Mouse (Mus musculus) midbrain, embryonic 11.5 days (tissue): ENCODE data around the gene Nup210l. TPM values are rescaled to one million over a fixed set of nuclear protein-coding genes. Genes with fewer than 3 reads are reported as not detected.

ENCODE experiments used
- ATAC-seq: fragments of 200-750 bp; cut with Nextera tagmentation; 2 replicates; pipeline ENCODE4 v1.8.0; 2017; ENCODE audit warnings: moderate TSS enrichment, moderate library complexity; ENCODE audit not compliant: low FRiP score
- DNase-seq: peaks from one replicate; pipeline ENCODE4 v3.0.0; 2015; ENCODE audit warnings: low spot score; ENCODE audit errors: missing footprints
- H3K27ac ChIP-seq: fragments of 300-500 bp; sonication (generic); 2 replicates; pipeline ENCODE4 v1.5.1; 2014; ENCODE audit warnings: low read depth, low read length
- H3K27me3 ChIP-seq: fragments of 300-500 bp; sonication (generic); 2 replicates; pipeline ENCODE4 v1.6.1; 2014; ENCODE audit warnings: mild to moderate bottlenecking, low read length, moderate library complexity, mixed read lengths; ENCODE audit not compliant: control insufficient read depth, insufficient read depth
- H3K36me3 ChIP-seq: fragments of 300-500 bp; sonication (generic); 2 replicates; pipeline ENCODE4 v1.6.1; 2014; ENCODE audit warnings: mild to moderate bottlenecking, low read length, moderate library complexity, mixed read lengths; ENCODE audit not compliant: control insufficient read depth, insufficient read depth
- H3K4me1 ChIP-seq: fragments of 300-500 bp; sonication (generic); 2 replicates; pipeline ENCODE4 v1.6.1; 2014; ENCODE audit warnings: low read length; ENCODE audit not compliant: control insufficient read depth, insufficient read depth
- H3K4me2 ChIP-seq: fragments of 300-500 bp; sonication (generic); 2 replicates; pipeline ENCODE4 v1.6.1; 2014; ENCODE audit warnings: mild to moderate bottlenecking, moderate library complexity
- H3K4me3 ChIP-seq: fragments of 300-500 bp; sonication (generic); 2 replicates; pipeline ENCODE4 v1.5.1; 2014; ENCODE audit warnings: low read depth, low read length
- H3K9ac ChIP-seq: fragments of 300-500 bp; sonication (generic); 2 replicates; pipeline ENCODE4 v1.6.1; 2014; ENCODE audit warnings: low read length
- H3K9me3 ChIP-seq: fragments of 300-500 bp; sonication (generic); 2 replicates; pipeline ENCODE4 v1.6.1; 2016; ENCODE audit warnings: low read length; ENCODE audit not compliant: control insufficient read depth
- WGBS: fragments of 180-500 bp; shearing (Covaris S2); extraction: QIAGEN DNeasy Blood & Tissue Kit; methylation state at CpG from one replicate; pipeline ENCODE4 v1.1.7; 2014; 5-methylcytosine and 5-hydroxymethylcytosine counted together
- polyA plus RNA-seq: library from polyadenylated mRNA; unstranded; fragments of >200 nt; fragmentation: Nextera tagmentation; extraction: Ambion mirVana; gene quantifications from 2 replicates; pipeline ENCODE4 v1.2.1, GENCODE M21; 2014

The Nup210l gene
- polyA plus RNA-seq, 1 experiment from 2014 or later, result 0.60 TPM

- Histone ChIP-seq H3K36me3 (no peaks in the 10 kb centered on the region), H3K9ac (no peak overlapping the region), H3K4me3 (no peak overlapping the region), H3K9me3 (no peaks in the 10 kb centered on the region), H3K27ac (no peak overlapping the region), H3K27me3 (no peaks in the 10 kb centered on the region), H3K4me1 (no peaks in the 10 kb centered on the region), H3K4me2 (no peak overlapping the region)
- no peak for ATAC-seq
- DNase-seq, result no peak
- 70% methylated on average over 3 of the region's 3 CpGs for WGBS
These were observed 30.6 kb downstream of the Nup210l start for GRCm38 (mm10) chr3:90134483-90134882.

DNA sequence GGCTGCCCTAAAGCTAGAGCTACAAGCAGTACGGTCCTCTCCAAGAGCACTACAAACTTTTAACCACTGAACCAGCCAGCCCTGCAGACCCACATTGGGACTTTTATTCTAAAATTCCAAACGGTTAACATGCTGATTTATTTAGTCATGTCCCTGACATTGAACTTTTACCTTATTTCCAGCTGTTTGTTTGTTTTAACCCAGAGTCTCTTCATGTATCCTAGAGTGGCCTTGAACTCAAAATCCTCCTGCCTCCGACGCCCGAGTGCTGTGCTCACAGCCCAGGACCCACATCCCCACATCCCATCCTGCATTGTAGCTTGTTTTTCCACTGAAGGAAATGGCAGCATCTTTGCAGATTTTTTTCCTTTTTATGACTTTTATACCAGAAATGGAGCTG, 31.1 kb downstream of the Nup210l start:
- DNase-seq (no peak), ATAC-seq (no peak)
- H3K27ac ChIP-seq, result no peak overlapping the region
- no peaks in the 10 kb centered on the region for H3K27me3 ChIP-seq
- H3K36me3 ChIP-seq, result no peaks in the 10 kb centered on the region
- no peak overlapping the region for H3K9ac ChIP-seq
- WGBS, result 83% methylated on average over 5 of the region's 5 CpGs
- no peaks in the 10 kb centered on the region for H3K9me3 ChIP-seq
- no peak overlapping the region for H3K4me3 ChIP-seq
- H3K4me2 ChIP-seq, result no peak overlapping the region
- H3K4me1 ChIP-seq, result no peaks in the 10 kb centered on the region

DNA sequence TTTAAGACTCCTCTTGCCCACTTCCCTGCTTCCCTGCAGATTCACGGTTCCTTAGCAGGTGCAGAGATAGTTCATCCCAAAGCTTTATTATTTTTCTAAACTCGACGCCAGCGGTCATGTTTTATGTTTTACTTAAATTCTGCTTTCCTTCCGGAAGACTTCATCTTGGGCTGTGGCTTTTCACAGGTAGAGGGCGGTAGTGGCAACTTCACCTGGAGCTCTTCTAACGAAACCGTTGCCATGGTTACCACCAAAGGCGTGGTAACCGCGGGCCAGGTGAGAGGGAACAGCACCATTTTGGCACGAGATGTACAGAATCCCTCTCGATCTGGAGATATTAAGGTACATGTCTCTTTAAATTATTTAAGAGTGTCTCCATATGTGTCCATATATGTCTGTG, 32.7 kb downstream of the Nup210l start:
- no peak overlapping the region for H3K4me3 ChIP-seq
- no peaks in the 10 kb centered on the region for H3K9me3 ChIP-seq
- DNase-seq (no peak), ATAC-seq (no peak)
- no peaks in the 10 kb centered on the region for H3K27me3 ChIP-seq
- no peak overlapping the region for H3K4me2 ChIP-seq
- H3K9ac ChIP-seq, result no peak overlapping the region
- H3K27ac ChIP-seq, result no peak overlapping the region
- 38% methylated on average over 13 of the region's 13 CpGs for whole genome bisulfite sequencing
- H3K4me1 ChIP-seq, result no peaks in the 10 kb centered on the region
- H3K36me3 ChIP-seq, result no peaks in the 10 kb centered on the region

- Histone ChIP-seq H3K4me2 (no peak overlapping the region), H3K9ac (no peak overlapping the region), H3K27ac (no peak overlapping the region), H3K27me3 (no peaks in the 10 kb centered on the region), H3K36me3 (no peaks in the 10 kb centered on the region), H3K4me3 (no peak overlapping the region), H3K4me1 (no peaks in the 10 kb centered on the region), H3K9me3 (no peaks in the 10 kb centered on the region)
- DNase-seq (peak; percentile 80), ATAC-seq (no peak)
- WGBS, result 60% methylated on average over 1 of the region's 1 CpGs
These were observed 33.7 kb downstream of the Nup210l start for GRCm38 (mm10) chr3:90137606-90138005.

DNA sequence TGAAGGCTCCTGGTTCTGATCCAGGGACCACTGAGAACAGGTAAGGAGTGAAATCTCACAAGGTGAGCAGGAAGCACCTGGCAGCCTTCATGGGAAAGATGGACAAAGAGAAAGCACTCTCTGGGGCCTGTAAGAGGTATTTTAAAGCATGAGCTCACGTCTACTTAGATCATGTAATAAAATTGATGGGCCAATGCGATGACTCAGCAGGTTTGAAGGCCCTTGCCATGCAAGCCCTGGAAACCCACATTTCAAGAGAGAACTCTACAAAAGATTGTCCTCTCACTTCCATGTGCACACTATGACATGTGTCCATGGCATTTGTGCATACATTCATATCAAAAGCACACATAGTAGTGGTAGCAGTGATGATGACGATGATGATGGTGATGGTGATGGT, 36.0 kb downstream of the Nup210l start:
- H3K27me3 ChIP-seq, result no peaks in the 10 kb centered on the region
- no peak overlapping the region for H3K4me3 ChIP-seq
- ATAC-seq, result no peak
- no peak overlapping the region for H3K9ac ChIP-seq
- DNase-seq, result no peak
- no peak overlapping the region for H3K4me2 ChIP-seq
- H3K36me3 ChIP-seq, result no peaks in the 10 kb centered on the region
- 94% methylated on average over 3 of the region's 3 CpGs for WGBS
- H3K4me1 ChIP-seq, result no peaks in the 10 kb centered on the region
- H3K27ac ChIP-seq, result no peak overlapping the region
- no peaks in the 10 kb centered on the region for H3K9me3 ChIP-seq

GRCm38 (mm10) chr3:90145461-90145860, 41.5 kb downstream of the Nup210l start:
- H3K4me2 ChIP-seq, result no peak overlapping the region
- 80% methylated on average over 3 of the region's 3 CpGs for WGBS
- DNase-seq (no peak), ATAC-seq (no peak)
- no peak overlapping the region for H3K27ac ChIP-seq
- no peaks in the 10 kb centered on the region for H3K27me3 ChIP-seq
- H3K4me3 ChIP-seq, result no peak overlapping the region
- no peaks in the 10 kb centered on the region for H3K4me1 ChIP-seq
- H3K9me3 ChIP-seq, result no peaks in the 10 kb centered on the region
- H3K36me3 ChIP-seq, result no peaks in the 10 kb centered on the region
- no peak overlapping the region for H3K9ac ChIP-seq

GRCm38 (mm10) chr3:90146651-90147050, 42.7 kb downstream of the Nup210l start:
- Histone ChIP-seq H3K27ac (no peak overlapping the region), H3K36me3 (no peaks in the 10 kb centered on the region), H3K9ac (no peak overlapping the region), H3K4me2 (no peak overlapping the region), H3K4me3 (no peak overlapping the region), H3K9me3 (no peaks in the 10 kb centered on the region), H3K27me3 (no peaks in the 10 kb centered on the region), H3K4me1 (no peaks in the 10 kb centered on the region)
- ATAC-seq, result no peak
- DNase-seq, result peak; percentile 23
- WGBS, result 96% methylated on average over 1 of the region's 1 CpGs

DNA sequence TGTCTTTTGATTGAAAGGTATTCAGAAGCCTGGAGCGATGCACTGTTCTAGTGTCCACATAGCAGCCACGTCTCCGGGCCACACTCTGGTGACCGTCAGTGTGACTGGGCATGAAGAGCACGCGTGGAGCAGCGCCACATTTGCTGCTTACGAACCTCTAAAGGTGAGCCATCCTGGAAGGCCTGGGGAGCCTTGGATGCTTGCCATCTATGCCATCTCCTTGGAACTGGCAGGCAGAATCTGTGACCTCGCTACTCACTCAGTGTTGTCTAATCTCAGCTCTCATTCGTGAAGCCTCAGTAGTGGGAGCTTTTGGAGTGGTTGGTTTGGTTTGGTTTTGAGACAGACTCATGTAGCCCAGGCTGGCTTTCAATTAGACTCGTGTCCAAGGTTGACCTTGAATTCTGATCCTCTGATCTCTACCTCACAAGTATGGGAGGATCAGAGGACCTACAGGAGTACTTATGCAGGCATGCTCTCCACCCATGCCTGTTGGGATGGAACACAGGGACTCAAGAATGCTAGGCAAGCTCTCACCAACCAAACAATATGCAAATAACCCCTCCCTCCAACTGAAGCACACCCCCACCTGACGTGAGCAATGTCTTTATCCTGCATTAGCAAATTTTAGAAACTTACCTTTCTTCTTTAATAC, 47.3 kb downstream of the Nup210l start:
- WGBS, result 89% methylated on average over 12 of the region's 12 CpGs
- H3K4me3 ChIP-seq, result no peak overlapping the region
- H3K27ac ChIP-seq, result no peak overlapping the region
- DNase-seq (no peak), ATAC-seq (no peak)
- no peak overlapping the region for H3K9ac ChIP-seq
- H3K36me3 ChIP-seq, result no peaks in the 10 kb centered on the region
- no peaks in the 10 kb centered on the region for H3K27me3 ChIP-seq
- no peaks in the 10 kb centered on the region for H3K9me3 ChIP-seq
- no peak overlapping the region for H3K4me2 ChIP-seq
- H3K4me1 ChIP-seq, result no peaks in the 10 kb centered on the region

- Histone ChIP-seq H3K9me3 (no peaks in the 10 kb centered on the region), H3K4me1 (no peaks in the 10 kb centered on the region), H3K27ac (no peak overlapping the region), H3K9ac (no peak overlapping the region), H3K4me2 (no peak overlapping the region), H3K4me3 (no peak overlapping the region), H3K27me3 (no peaks in the 10 kb centered on the region), H3K36me3 (no peaks in the 10 kb centered on the region)
- WGBS, result 80% methylated on average over 5 of the region's 5 CpGs
- DNase-seq (peak; percentile 56), ATAC-seq (no peak)
These were observed 52.1 kb downstream of the Nup210l start for GRCm38 (mm10) chr3:90155996-90156395.
